Mouse (Mus musculus) megakaryocyte-erythroid progenitor cell, adult 5 weeks (primary cell): Measurements from ENCODE around the gene Tmem236. TPM values are rescaled to one million over a fixed set of nuclear protein-coding genes. Genes with fewer than 3 reads are reported as not detected.

Experiments used
- polyA plus RNA-seq: library from polyadenylated mRNA; stranded (reverse); fragments of >175 nt; gene quantifications from 2 replicates; pipeline ENCODE4 v1.2.3, GENCODE M21; 2012

The Tmem236 gene
- not detected in 2 replicates for polyA plus RNA-seq

DNA sequence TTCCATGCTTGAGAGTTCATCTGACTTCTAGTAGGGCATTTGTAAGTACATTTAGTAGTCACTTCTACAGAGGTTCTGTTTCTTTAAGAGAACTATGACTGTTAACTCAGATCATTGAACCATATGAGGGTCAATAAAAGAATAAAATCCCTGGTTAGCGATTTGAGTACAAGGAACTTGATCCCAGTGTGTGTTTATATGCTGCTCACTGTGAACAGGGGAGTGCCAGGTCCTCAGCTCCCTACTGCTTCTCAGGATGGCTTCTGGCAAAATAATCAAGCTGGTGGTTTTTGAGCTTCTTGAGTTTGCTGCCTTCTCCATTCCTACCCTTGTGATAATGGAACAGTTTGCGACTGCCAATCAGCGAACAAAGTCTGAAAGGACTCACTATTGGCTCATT lies at the start of gene Tmem236:
Gene Tmem236, plus strand, starts transcription at position 190 of the 400 bp plus-strand sequence.

DNA sequence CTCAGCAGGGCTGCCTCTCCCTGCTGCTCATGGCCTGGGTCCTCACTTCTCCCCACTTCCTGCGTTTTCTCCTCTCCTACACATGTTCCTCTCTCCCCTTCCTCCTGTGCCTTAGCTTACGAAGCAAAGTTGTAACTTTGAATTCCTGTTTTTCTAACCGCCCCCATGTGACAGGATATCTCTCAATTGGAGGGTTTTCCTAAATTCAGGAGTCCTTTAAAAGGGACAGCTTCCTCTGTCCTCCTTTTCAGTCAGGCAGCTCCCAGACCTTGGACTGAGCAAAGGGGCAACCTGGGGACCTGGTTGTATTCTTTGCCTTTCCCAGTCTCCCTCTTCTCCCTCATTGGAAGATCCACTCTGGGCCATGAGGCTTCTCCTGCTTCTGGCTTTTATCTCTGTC lies 54.8 kb downstream of the Tmem236 start, which contains the start of gene Mrc1:
Gene Mrc1, plus strand, starts transcription at position 244 of the 400 bp plus-strand sequence.

Other genes with a start within 250 kb of the Tmem236 start
- 55.2 and 65.1 TPM in 2 replicates for gene Hacd1, start 118.4 kb upstream of the Tmem236 start, polyA plus RNA-seq
- 29.4 and 34.4 TPM in 2 replicates for gene Stam, start 100.4 kb upstream of the Tmem236 start, polyA plus RNA-seq
- gene Mrc1, start 54.9 kb downstream of the Tmem236 start, polyA plus RNA-seq = 0.02 and 0.10 TPM in 2 replicates
- gene Slc39a12, start 213.8 kb downstream of the Tmem236 start, polyA plus RNA-seq = not detected in 2 replicates